Mouse (Mus musculus): Measurements from ENCODE around the gene Col8a2.
A peak's percentile ranks its signal among the peaks of the same experiment; 100 is the strongest.

- TF ChIP-seq POLR2A (IDR thresholded peaks at IDR 0.05; ENCODE audit: low read depth, low read length), result no peak
- peak; percentile 18; the same call in 1 of the 2 replicates for TF ChIP-seq CTCF (IDR thresholded peaks at IDR 0.05; ENCODE audit: borderline replicate concordance, insufficient read depth, low read length)
These were observed 45.8 kb downstream of the Col8a2 start for GRCm38 (mm10) chr4:126332358-126332757.

Data from embryonic fibroblast, embryonic 13.5 days (primary cell).